Mouse (Mus musculus) hindbrain, postnatal 0 days (tissue): ENCODE data around the gene Alpk1. TPM values are rescaled to one million over a fixed set of nuclear protein-coding genes. Genes with fewer than 3 reads are reported as not detected.
"Not testable (repeated sequence)": the region's sequence is repeated elsewhere in the genome, so short reads cannot be mapped to it uniquely, and the experiment has no call there.

Source experiments
- ATAC-seq: fragments of 200-750 bp; cut with Nextera tagmentation; 2 replicates; pipeline ENCODE4 v1.8.0; 2017; ENCODE audit warnings: mild to moderate bottlenecking, moderate TSS enrichment, moderate library complexity
- DNase-seq: peaks from one replicate; pipeline ENCODE4 v3.0.0-alpha.2; 2015; ENCODE audit warnings: low spot score
- H3K27ac ChIP-seq: fragments of 300-500 bp; sonication (generic); 2 replicates; pipeline ENCODE4 v1.5.1; 2014; ENCODE audit warnings: mild to moderate bottlenecking
- H3K27me3 ChIP-seq: fragments of 300-500 bp; sonication (generic); 2 replicates; pipeline ENCODE4 v1.6.1; 2014; ENCODE audit warnings: low read length, mixed read lengths; ENCODE audit not compliant: insufficient read depth
- H3K36me3 ChIP-seq: fragments of 300-500 bp; sonication (generic); 2 replicates; pipeline ENCODE4 v1.6.1; 2014; ENCODE audit warnings: low read length, mixed read lengths; ENCODE audit not compliant: insufficient read depth
- H3K4me1 ChIP-seq: fragments of 300-500 bp; sonication (generic); 2 replicates; pipeline ENCODE4 v1.6.1; 2014; ENCODE audit warnings: antibody characterized with exemption, low read length, mixed read lengths; ENCODE audit not compliant: insufficient read depth
- H3K4me2 ChIP-seq: fragments of 300-500 bp; sonication (generic); 2 replicates; pipeline ENCODE4 v1.6.1; 2014; ENCODE audit warnings: low read depth, mild to moderate bottlenecking, low read length, moderate library complexity, mixed read lengths
- H3K4me3 ChIP-seq: fragments of 300-500 bp; sonication (generic); 2 replicates; pipeline ENCODE4 v1.5.1; 2014; ENCODE audit warnings: low read length
- H3K9ac ChIP-seq: fragments of 300-500 bp; sonication (generic); replicated peaks from 2 replicates; pipeline ENCODE4 v1.6.1; 2014; ENCODE audit warnings: mild to moderate bottlenecking, low read length, moderate library complexity, mixed read lengths
- H3K9me3 ChIP-seq: fragments of 300-500 bp; sonication (generic); 2 replicates; pipeline ENCODE4 v1.6.1; 2016; ENCODE audit warnings: low read length, mixed read lengths
- CTCF ChIP-seq: IDR thresholded peaks from 2 replicates; pipeline ENCODE4 v1.5.1; 2016; ENCODE audit warnings: antibody characterized with exemption, control low read depth, low read depth
- WGBS: fragments of 180-500 bp; shearing (Covaris S2); extraction: QIAGEN DNeasy Blood & Tissue Kit; methylation state at CpG from one replicate; pipeline ENCODE4 v1.1.7; 2014; 5-methylcytosine and 5-hydroxymethylcytosine counted together
- polyA plus RNA-seq: library from polyadenylated mRNA; unstranded; fragments of >200 nt; fragmentation: Nextera tagmentation; extraction: Ambion mirVana; gene quantifications from 2 replicates; pipeline ENCODE4 v1.2.1, GENCODE M21; 2015
- total RNA-seq: library from RNA; depleted of rRNA; stranded (reverse); fragments of >200 nt; gene quantifications from 2 replicates; pipeline ENCODE4 v1.2.3, GENCODE M21; 2014

Alpk1 gene
- total and polyA plus RNA-seq, 2 experiments from 2014 or later, result 0.49 to 1.3 TPM

DNA sequence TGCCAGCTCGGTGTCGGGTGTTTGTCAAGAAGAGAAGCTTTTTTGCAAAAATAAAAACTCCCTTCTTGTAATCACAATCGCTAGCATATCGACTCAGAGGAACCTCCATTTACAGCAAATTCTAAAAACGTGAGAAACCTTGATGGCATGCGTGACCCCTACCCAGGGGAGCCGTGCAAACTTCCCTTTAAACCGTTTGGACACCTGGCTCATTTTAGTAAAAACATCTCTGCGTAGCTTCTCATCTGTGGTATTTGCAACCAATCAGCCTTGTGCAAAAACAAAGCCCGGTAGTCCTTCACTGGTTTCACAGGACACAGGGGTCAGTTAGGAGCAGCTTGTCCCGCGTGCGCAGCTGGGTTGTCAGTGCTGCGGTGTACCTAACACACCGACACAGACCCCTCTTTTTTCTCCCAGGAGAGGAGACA lies 10.7 kb upstream of the Alpk1 start:
- H3K27me3 ChIP-seq, result peaks cover 6% of the 10 kb centered on the region; the same call in 1 of the 2 replicates
- TF ChIP-seq CTCF, result no peak
- ATAC-seq, result no peak; the same call in 1 of the 2 replicates
- peak overlapping the region; percentile 55 for H3K4me3 ChIP-seq
- peak overlapping the region; percentile 100 for H3K4me2 ChIP-seq
- no peak for DNase-seq
- no peaks in the 10 kb centered on the region for H3K9me3 ChIP-seq
- peak overlapping the region; percentile 47; the same call in 1 of the 2 replicates for H3K9ac ChIP-seq
- H3K4me1 ChIP-seq, result 0 out of 2 replicates have a peak, but pooled peaks cover 6% of the 10 kb centered on the region
- no peaks in the 10 kb centered on the region for H3K36me3 ChIP-seq
- H3K27ac ChIP-seq, result 0 out of 2 replicates have a peak overlapping the region, but pooled peaks have one; percentile 26
- WGBS, result 2% methylated on average over 15 of the region's 15 CpGs

DNA sequence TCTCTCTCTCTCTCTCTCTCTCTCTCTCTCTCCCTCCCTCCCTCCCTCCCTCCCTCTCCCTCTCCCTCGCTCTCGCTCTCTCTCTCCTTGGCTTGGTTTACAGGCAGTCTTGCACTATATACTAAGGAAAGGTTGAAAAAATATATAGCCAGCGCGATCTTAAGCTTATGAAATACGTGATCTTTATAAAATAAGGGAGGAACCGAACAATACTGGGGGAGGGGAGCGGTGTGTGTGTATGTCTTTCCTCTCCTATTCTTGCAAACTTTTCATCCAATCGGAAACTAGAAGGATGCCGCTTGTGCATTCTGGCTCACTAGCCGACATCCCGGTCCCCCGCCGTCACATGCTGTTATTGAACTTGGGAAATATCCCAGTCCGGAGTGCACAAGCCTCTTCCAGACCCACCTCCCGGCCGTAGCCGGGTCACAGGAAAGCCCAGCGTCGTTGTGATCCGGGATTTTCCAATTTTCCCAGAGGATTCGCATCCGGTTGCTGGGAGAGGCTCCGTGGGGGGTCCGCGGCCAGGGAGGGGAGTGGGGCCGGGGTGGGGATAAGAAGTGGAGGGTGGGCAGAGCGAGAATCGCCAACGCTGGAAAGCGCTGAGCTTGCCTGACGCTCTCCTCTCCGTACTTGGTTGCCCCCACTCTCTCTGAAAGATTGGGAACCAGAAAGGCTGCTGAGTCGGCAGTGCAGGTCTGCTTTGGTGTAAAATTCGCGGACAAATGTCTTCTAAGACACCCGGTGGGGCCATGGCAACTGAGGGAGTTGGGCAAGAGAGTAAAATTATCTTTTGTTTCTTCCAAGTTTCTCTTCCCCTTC lies 10.1 kb upstream of the Alpk1 start:
- Histone ChIP-seq H3K27me3 (peaks cover 6% of the 10 kb centered on the region; the same call in 1 of the 2 replicates), H3K4me2 (peak overlapping the region; percentile 100), H3K27ac (0 out of 2 replicates have a peak overlapping the region, but pooled peaks have one; percentile 26), H3K4me3 (peak overlapping the region; percentile 55), H3K36me3 (no peaks in the 10 kb centered on the region), H3K4me1 (0 out of 2 replicates have a peak, but pooled peaks cover 6% of the 10 kb centered on the region), H3K9ac (peak overlapping the region; percentile 47), H3K9me3 (no peaks in the 10 kb centered on the region)
- WGBS, result under 1% methylated on average over 36 of the region's 36 CpGs
- DNase-seq (peak; percentile 60), ATAC-seq (peak; percentile 65)
- no peak for TF ChIP-seq CTCF

DNA sequence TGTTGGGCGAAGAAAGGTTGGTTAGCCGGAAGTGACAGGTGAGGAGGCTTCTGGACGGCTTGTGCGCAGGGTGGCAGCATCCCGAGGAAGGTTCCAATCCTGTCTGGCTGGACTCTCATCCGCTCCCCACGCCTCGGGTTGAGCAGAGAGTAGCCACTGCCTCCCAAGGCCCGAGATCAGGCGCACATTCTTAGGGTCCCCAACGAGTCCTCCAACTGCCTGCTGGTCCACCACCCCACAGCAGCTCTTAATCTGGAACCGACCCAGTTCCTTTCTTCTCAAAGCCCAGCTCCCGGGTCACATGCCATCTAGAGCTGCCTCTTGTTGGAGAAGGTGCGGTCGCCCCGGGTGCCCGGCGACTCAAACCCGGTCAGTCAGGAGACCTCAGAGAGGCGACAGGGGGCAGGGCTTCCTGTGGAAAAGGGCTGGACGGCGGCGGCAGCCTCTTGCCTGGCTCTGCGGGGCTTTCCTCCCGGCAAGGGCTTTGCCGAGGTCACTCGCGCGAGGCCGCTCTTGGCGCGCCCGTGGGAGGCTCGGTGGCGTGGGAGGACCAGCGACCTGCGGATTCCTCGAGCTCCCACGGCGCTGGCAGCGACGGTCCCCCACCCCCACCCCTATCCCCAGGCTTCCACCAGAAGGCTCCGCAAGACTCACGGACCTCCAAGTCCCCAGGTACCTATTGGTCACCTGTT lies 9.3 kb upstream of the Alpk1 start, which contains the start of gene Tifa:
TSS of gene Tifa (plus strand) at position 306 of the 692 bp plus-strand sequence.
- 3% methylated on average over 44 of the region's 44 CpGs for WGBS
- TF ChIP-seq CTCF, result no peak
- Histone ChIP-seq H3K4me3 (peak within 1 kb of the TSS; percentile 55), H3K36me3 (no peaks in the 10 kb centered on the region), H3K4me1 (0 out of 2 replicates have a peak, but pooled peaks cover 6% of the 10 kb centered on the region), H3K9me3 (no peaks in the 10 kb centered on the region), H3K4me2 (peak within 1 kb of the TSS; percentile 100), H3K27me3 (peaks cover 6% of the 10 kb centered on the region; the same call in 1 of the 2 replicates), H3K27ac (peak within 1 kb of the TSS; percentile 26; the same call in 1 of the 2 replicates), H3K9ac (peak within 1 kb of the TSS; percentile 47)
- peak; percentile 32 for DNase-seq
- peak; percentile 67 for ATAC-seq

- Histone ChIP-seq H3K4me2 (peak overlapping the region; percentile 100), H3K4me3 (peak overlapping the region; percentile 55; the same call in 1 of the 2 replicates), H3K9me3 (no peaks in the 10 kb centered on the region), H3K36me3 (no peaks in the 10 kb centered on the region), H3K4me1 (0 out of 2 replicates have a peak, but pooled peaks cover 6% of the 10 kb centered on the region), H3K27me3 (peaks cover 6% of the 10 kb centered on the region; the same call in 1 of the 2 replicates), H3K9ac (no peak overlapping the region), H3K27ac (no peak overlapping the region)
- 21% methylated on average over 8 of the region's 8 CpGs for WGBS
- no peak for TF ChIP-seq CTCF
- ATAC-seq, result no peak
- DNase-seq, result no peak
Measured at GRCm38 (mm10) chr3:127788919-127789318, 8.6 kb upstream of the Alpk1 start.

- H3K4me1 ChIP-seq, result 0 out of 2 replicates have a peak, but pooled peaks cover 6% of the 10 kb centered on the region
- no peak overlapping the region for H3K9ac ChIP-seq
- DNase-seq, result no peak
- TF ChIP-seq CTCF, result no peak
- H3K27ac ChIP-seq, result no peak overlapping the region
- no peak overlapping the region for H3K4me3 ChIP-seq
- peaks cover 6% of the 10 kb centered on the region; the same call in 1 of the 2 replicates for H3K27me3 ChIP-seq
- no peak overlapping the region for H3K4me2 ChIP-seq
- H3K36me3 ChIP-seq, result no peaks in the 10 kb centered on the region
- 54% methylated on average over 7 of the region's 7 CpGs for WGBS
- no peak for ATAC-seq
- H3K9me3 ChIP-seq, result no peaks in the 10 kb centered on the region
Measured at GRCm38 (mm10) chr3:127788038-127788437, 7.7 kb upstream of the Alpk1 start.

GRCm38 (mm10) chr3:127787032-127787431 lies 6.7 kb upstream of the Alpk1 start:
- Histone ChIP-seq H3K36me3 (no peaks in the 10 kb centered on the region), H3K27ac (no peak overlapping the region), H3K4me3 (no peak overlapping the region), H3K27me3 (peaks cover 6% of the 10 kb centered on the region; the same call in 1 of the 2 replicates), H3K4me1 (0 out of 2 replicates have a peak, but pooled peaks cover 6% of the 10 kb centered on the region), H3K9ac (no peak overlapping the region), H3K9me3 (no peaks in the 10 kb centered on the region), H3K4me2 (no peak overlapping the region)
- DNase-seq, result no peak
- no peak for TF ChIP-seq CTCF
- no peak for ATAC-seq

GRCm38 (mm10) chr3:127783680-127784079 lies 3.4 kb upstream of the Alpk1 start:
- not testable (repeated sequence) for H3K27ac ChIP-seq, H3K9ac ChIP-seq, H3K9me3 ChIP-seq, ATAC-seq, DNase-seq, H3K4me1 ChIP-seq, H3K27me3 ChIP-seq, H3K4me2 ChIP-seq, H3K36me3 ChIP-seq, H3K4me3 ChIP-seq
- 94% methylated on average over 8 of the region's 8 CpGs for WGBS
